Mouse (Mus musculus) heart, postnatal 0 days (tissue): ENCODE results near the gene Evl. TPM values are rescaled to one million over a fixed set of nuclear protein-coding genes. Genes with fewer than 3 reads are reported as not detected.
"Not testable (repeated sequence)": the region's sequence is repeated elsewhere in the genome, so short reads cannot be mapped to it uniquely, and the experiment has no call there.

Experiments
- ATAC-seq: fragments of 200-750 bp; cut with Nextera tagmentation; 2 replicates; pipeline ENCODE4 v1.8.0; 2017; ENCODE audit warnings: low read depth, moderate number of reproducible peaks, moderate library complexity; ENCODE audit not compliant: insufficient read depth
- DNase-seq: peaks from one replicate; pipeline ENCODE4 v3.0.0-alpha.2; 2016; ENCODE audit warnings: low spot score
- H3K27ac ChIP-seq: fragments of 300-500 bp; sonication (generic); 2 replicates; pipeline ENCODE4 v1.5.1; 2014; ENCODE audit warnings: low read depth, mild to moderate bottlenecking
- H3K27me3 ChIP-seq: fragments of 300-500 bp; sonication (generic); 2 replicates; pipeline ENCODE4 v1.6.1; 2014; ENCODE audit warnings: low read length, mixed read lengths; ENCODE audit not compliant: control insufficient read depth, insufficient read depth
- H3K36me3 ChIP-seq: fragments of 300-500 bp; sonication (generic); replicated peaks from 2 replicates; pipeline ENCODE4 v1.6.1; 2014; ENCODE audit warnings: low read length, mixed read lengths; ENCODE audit not compliant: control insufficient read depth, insufficient read depth
- H3K4me1 ChIP-seq: fragments of 300-500 bp; sonication (generic); 2 replicates; pipeline ENCODE4 v1.6.1; 2014; ENCODE audit warnings: antibody characterized with exemption; ENCODE audit not compliant: control insufficient read depth, insufficient read depth
- H3K4me2 ChIP-seq: fragments of 300-500 bp; sonication (generic); 2 replicates; pipeline ENCODE4 v1.6.1; 2014; ENCODE audit warnings: low read depth, mild to moderate bottlenecking, low read length, moderate library complexity
- H3K4me3 ChIP-seq: fragments of 300-500 bp; sonication (generic); 2 replicates; pipeline ENCODE4 v1.5.1; 2014; ENCODE audit warnings: low read depth, low read length
- H3K9ac ChIP-seq: fragments of 300-500 bp; sonication (generic); replicated peaks from 2 replicates; pipeline ENCODE4 v1.6.1; 2014; ENCODE audit warnings: low read depth, low read length, mixed read lengths
- H3K9me3 ChIP-seq: fragments of 300-500 bp; sonication (generic); replicated peaks from 2 replicates; pipeline ENCODE4 v1.6.1; 2016; ENCODE audit warnings: low read length; ENCODE audit not compliant: control insufficient read depth
- CTCF ChIP-seq: IDR thresholded peaks from 2 replicates; pipeline ENCODE4 v1.5.1; 2016; ENCODE audit warnings: antibody characterized with exemption, control low read depth, low read depth
- EP300 ChIP-seq: IDR thresholded peaks from 2 replicates; pipeline ENCODE4 v1.6.1; 2016; ENCODE audit warnings: antibody characterized with exemption, low read depth
- WGBS: fragments of 180-500 bp; shearing (Covaris S2); extraction: QIAGEN DNeasy Blood & Tissue Kit; methylation state at CpG from one replicate; pipeline ENCODE4 v1.1.7; 2014; 5-methylcytosine and 5-hydroxymethylcytosine counted together
- polyA plus RNA-seq: library from polyadenylated mRNA; unstranded; fragments of >200 nt; fragmentation: Nextera tagmentation; extraction: Ambion mirVana; gene quantifications from 2 replicates; pipeline ENCODE4 v1.2.1, GENCODE M21; 2015
- total RNA-seq: library from RNA; depleted of rRNA; stranded (reverse); fragments of >200 nt; gene quantifications from 2 replicates; pipeline ENCODE4 v1.2.3, GENCODE M21; 2014; ENCODE audit warnings: low replicate concordance

The Evl gene
- total and polyA plus RNA-seq, 2 experiments from 2014 or later, result 26.6 to 39.5 TPM

DNA sequence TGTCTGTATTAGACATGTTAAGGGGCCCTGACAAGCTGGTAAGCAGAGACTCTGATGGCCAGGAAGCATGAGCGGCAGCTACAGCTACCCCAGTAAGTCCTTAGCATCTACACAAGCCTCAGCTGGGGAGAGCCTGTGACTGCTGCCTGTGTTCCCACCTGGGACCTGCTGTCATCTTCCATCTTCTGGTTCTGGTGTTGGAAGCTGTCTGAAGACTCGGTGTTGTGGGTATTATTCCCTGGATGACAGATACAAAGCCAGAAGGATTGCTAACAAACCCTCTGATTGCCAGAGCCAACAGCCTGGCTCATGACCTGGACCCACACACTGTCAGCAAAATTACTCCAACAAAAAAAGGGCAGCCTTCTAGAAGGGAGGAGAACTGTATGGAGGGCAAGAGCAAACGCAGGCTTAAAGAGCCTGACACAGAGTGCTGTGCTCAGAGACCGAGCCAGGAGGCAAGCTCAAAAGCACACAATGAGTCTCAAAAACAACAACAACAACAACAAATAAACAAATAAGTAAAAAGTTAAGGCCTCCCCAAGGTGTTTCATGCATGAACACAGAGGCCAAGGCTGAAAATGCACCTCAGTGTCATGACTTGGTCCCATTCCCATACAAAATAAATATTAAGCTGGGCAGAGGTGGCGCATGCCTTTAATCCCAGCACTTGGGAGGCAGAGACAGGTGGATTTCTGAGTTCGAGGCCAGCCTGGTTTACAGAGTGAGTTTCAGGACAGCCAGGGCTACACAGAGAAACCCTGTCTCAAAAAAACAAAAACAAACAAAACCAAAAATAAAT, 155.6 kb downstream of the Evl start:
- DNase-seq, result no peak
- H3K9me3 ChIP-seq, result no peaks in the 10 kb centered on the region
- ATAC-seq, result no peak
- H3K9ac ChIP-seq, result no peak overlapping the region
- no peaks in the 10 kb centered on the region for H3K4me1 ChIP-seq
- no peaks in the 10 kb centered on the region for H3K27me3 ChIP-seq
- H3K36me3 ChIP-seq, result no peaks in the 10 kb centered on the region
- no peak overlapping the region for H3K4me2 ChIP-seq
- TF ChIP-seq CTCF (no peak), EP300 (no peak)
- H3K4me3 ChIP-seq, result no peak overlapping the region
- no peak overlapping the region for H3K27ac ChIP-seq
- 85% methylated on average over 6 of the region's 6 CpGs for WGBS

DNA sequence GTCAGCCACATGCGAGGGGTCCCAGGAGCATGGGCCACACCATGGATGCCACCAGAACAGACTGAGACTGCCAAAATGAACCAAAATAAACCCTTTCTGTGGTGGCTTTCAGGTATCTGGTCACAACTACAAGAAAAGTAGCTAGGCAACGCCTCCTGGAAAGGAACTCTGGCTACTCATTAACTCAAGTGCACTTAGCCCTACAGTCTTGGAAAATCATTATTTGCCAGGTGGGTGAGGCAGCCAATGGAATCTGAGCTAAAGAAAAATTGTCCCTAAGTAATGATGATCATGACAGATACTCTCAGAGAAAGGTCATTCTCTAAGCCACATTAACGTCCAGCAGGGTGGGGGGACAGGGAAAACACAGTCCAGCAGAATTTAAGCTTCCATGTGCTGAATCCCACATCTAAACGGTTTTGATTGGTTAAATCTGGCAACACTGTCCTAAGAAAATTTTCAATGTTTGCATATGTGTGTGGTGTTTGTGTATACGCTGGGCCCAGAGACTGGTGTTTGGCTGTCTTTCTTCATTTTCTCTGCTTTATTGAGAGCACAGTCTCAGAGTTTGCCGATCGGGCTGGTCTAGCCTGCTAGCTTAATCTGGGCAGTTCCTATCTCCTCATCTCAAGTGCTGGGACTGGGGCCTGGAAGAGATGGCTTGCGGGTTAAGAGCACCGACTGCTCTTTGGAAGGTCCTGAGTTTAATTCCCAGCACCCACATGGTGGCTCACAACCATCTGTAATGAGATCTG, 156.5 kb downstream of the Evl start:
- no peak for TF ChIP-seq EP300
- TF ChIP-seq CTCF, result no peak
- no peak overlapping the region for H3K4me2 ChIP-seq
- no peaks in the 10 kb centered on the region for H3K36me3 ChIP-seq
- DNase-seq, result no peak
- H3K4me3 ChIP-seq, result no peak overlapping the region
- H3K9ac ChIP-seq, result no peak overlapping the region
- H3K27ac ChIP-seq, result no peak overlapping the region
- H3K9me3 ChIP-seq, result no peaks in the 10 kb centered on the region
- H3K4me1 ChIP-seq, result no peaks in the 10 kb centered on the region
- WGBS, result 80% methylated on average over 9 of the region's 9 CpGs
- no peak for ATAC-seq
- no peaks in the 10 kb centered on the region for H3K27me3 ChIP-seq

DNA sequence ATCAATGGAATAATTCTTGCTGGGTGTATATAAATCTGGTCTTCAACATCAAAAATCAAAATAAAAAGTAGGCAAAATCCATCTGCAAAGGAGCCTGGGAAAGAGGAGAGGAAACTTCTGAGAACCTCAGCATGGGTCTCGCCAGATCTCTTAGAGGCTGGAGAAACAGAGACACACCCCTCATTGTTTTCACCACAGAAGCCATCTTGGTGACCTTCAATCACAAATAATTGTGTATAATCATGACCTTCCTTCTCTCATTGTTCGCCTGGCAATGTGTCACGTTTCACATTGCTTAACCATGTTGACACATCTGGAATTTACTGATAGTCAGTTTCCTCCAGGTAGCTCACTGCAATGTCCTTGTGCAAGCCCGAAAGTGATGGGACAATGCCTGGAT, 158.0 kb downstream of the Evl start:
- no peaks in the 10 kb centered on the region for H3K9me3 ChIP-seq
- no peaks in the 10 kb centered on the region for H3K4me1 ChIP-seq
- no peak overlapping the region for H3K4me2 ChIP-seq
- TF ChIP-seq CTCF (no peak), EP300 (no peak)
- 58% methylated on average over 4 of the region's 4 CpGs for WGBS
- H3K4me3 ChIP-seq, result no peak overlapping the region
- H3K27ac ChIP-seq, result no peak overlapping the region
- no peaks in the 10 kb centered on the region for H3K27me3 ChIP-seq
- no peak for DNase-seq
- H3K36me3 ChIP-seq, result no peaks in the 10 kb centered on the region
- no peak overlapping the region for H3K9ac ChIP-seq
- no peak for ATAC-seq

DNA sequence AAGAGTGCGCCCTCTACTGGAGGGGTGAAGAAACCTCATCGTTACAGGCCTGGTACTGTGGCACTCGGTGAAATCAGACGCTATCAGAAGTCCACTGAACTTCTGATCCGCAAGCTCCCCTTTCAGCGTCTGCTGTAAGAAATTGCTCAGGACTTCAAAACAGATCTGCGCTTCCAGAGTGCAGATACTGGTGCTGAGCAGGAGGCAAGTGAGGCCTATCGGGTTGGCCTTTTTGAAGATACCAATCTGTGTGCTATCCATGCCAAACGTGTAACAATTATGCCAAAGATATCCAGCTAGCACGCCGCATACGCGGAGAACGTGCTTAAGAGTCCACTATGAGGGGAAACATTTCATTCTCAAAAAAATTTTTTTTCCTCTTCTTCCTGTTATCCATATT, 159.5 kb downstream of the Evl start:
- not testable (repeated sequence) for ATAC-seq
- 90% methylated on average over 14 of the region's 14 CpGs for WGBS

DNA sequence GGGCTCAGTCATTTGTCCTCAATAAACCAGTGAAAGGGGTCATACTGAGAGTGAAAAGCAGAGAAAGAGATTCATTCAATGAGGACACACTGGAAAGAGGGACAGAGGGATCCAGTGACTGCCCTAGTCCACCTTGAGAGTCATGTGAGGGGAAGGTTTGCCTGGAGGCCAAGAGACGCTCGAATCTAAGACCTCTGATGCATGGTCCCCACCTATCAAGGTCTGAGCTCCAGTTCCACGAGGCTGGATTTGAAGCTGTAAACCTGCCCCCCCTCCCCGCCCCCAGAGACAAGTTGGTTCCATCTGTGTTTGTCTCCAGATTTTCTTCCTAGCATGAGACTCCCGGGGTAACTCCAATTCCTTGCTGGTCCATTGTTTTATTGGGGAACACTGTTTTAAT, 161.3 kb downstream of the Evl start:
- no peak overlapping the region for H3K27ac ChIP-seq

More for the DNA sequence above, 159.5 kb downstream of the Evl start:
- H3K9ac ChIP-seq, H3K4me1 ChIP-seq, DNase-seq, H3K27ac ChIP-seq, H3K36me3 ChIP-seq, H3K4me2 ChIP-seq, H3K9me3 ChIP-seq, H3K4me3 ChIP-seq, H3K27me3 ChIP-seq: not testable (repeated sequence)

More for the DNA sequence above, 161.3 kb downstream of the Evl start:
- ATAC-seq, result no peak
- no peak overlapping the region for H3K4me2 ChIP-seq
- no peaks in the 10 kb centered on the region for H3K27me3 ChIP-seq
- TF ChIP-seq CTCF, result no peak
- TF ChIP-seq EP300, result no peak
- H3K9me3 ChIP-seq, result no peaks in the 10 kb centered on the region
- DNase-seq, result no peak
- WGBS, result 74% methylated on average over 5 of the region's 5 CpGs
- no peaks in the 10 kb centered on the region for H3K36me3 ChIP-seq
- no peak overlapping the region for H3K9ac ChIP-seq
- no peak overlapping the region for H3K4me3 ChIP-seq
- no peaks in the 10 kb centered on the region for H3K4me1 ChIP-seq
